Mouse (Mus musculus) cerebellum, postnatal 14 days (tissue): ENCODE results near the gene Actr5.

Experiments used
- DNase-seq, 2 experiments: peaks; one replicate each; pipeline ENCODE4 v3.0.0; 2021; ENCODE audit warnings: mixed read lengths in 2 of 2

Gene Actr5

DNA sequence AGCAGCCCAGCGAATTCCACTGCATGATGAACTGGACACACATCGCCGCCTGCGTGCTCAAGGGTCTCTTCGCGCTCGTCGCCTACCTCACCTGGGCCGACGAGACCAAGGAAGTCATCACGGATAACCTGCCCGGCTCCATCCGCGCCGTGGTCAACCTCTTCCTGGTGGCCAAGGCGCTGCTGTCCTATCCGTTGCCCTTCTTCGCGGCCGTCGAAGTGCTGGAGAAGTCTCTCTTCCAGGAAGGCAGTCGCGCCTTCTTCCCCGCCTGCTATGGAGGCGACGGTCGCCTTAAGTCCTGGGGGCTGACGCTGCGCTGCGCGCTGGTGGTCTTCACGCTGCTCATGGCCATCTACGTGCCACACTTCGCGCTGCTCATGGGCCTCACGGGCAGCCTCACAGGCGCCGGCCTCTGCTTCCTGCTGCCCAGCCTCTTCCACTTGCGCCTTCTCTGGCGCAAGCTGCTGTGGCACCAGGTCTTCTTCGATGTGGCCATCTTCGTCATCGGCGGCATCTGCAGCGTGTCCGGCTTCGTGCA lies 10.2 kb upstream of the Actr5 start:
- no peak for DNase-seq

DNA sequence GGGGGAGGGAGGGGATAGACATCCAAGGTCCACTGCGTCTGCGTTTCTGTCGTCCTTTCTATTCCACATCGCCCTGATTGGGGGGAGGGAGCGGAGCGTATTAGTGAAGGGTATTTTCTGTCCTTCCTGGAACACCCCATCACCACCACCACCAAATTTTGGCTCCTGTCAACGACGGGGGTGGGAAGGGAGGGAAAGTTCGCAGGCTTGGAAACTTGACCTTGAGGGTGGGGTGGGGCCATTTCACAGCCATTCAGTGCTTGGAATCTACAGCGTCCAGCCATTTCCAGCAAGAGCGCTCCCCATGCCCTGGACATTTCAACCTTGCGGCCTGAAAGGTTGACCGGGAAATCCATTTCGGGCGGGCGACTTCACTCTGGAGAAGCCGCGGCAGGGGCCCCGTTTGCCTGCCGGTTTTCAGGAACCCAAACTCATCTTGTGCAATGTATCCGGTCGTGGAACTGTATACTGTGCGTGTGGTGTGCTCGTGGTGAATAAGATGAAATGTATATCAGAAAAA lies 9.5 kb upstream of the Actr5 start:
- DNase-seq: no peak

DNA sequence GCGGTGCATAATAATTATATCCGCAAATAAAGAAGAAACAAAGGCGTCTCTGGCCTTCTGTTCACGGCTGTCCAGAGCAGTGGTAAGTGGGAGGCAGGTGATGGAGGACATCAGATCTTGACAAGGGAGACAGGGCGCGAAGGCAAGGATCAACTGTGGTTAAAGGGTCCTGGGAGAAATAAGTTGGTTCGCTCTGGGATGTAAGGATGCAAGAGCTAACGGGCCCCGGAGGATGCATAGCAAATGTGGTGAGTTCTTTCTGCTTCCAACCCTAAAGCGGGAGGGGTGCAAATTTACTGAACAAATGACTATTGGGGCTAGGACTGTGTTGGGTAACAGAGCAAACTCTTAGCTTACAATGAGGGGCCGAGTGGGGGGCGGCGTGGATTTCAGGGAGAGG lies 9.0 kb upstream of the Actr5 start:
- DNase-seq: no peak

DNA sequence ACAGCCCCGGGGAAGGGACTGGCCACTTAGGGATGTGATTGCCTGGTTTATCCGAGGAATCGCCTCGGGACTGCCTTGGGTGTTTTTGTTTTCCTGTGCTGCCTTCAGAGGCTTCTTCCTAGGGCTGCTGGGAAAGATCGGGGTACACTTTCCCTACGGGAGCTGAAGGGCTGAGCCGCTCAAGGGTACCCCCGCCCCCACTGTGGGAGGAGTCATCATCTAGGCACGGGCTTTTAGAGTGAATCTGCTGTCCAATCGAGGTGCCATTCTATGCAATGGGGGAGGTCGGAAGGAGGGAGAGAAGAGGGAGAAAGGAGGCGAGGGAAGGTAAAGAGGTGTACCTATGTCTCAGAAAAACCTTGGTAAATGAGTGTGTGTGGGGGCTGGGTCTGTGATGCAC lies 8.4 kb upstream of the Actr5 start:
- DNase-seq: no peak

DNA sequence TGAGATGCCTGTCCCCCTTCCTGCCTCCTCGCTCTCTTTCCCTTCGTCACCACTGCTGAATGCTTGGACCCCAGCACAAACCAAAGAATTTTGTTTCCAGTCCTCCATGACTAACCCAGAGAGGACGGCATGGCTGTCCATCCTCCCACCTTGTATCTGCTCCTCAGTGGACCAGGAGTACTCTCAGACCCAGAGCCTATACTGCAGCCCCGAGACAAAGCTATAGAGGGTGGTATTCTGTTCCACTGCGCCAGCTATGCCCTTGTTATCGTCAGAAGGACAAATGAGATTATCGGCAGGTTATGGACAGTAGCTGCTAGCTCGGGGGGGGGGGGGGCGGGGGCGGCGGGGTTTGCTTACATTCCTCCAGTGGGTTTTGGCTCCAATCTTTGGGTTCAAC lies 7.9 kb upstream of the Actr5 start:
- DNase-seq: no peak

DNA sequence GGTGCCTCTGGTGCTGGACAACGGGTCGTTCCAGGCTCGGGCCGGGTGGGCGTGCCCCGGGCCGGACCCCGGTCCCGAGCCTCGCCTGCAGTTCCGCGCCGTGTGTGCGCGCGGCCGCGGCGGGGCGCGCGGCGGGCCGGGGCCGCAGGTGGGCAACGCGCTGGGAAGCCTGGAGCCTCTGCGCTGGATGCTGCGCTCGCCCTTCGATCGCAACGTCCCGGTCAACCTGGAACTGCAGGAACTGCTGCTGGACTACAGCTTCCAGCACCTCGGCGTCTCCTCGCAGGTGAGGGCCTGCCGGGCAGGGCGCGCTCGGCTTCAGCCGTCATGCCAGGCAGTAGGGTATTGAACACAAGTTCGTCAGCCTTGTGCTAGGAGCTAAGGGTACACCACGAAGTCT lies 543 bp downstream of the Actr5 start:
- peak; percentile 54 to 58 for DNase-seq

DNA sequence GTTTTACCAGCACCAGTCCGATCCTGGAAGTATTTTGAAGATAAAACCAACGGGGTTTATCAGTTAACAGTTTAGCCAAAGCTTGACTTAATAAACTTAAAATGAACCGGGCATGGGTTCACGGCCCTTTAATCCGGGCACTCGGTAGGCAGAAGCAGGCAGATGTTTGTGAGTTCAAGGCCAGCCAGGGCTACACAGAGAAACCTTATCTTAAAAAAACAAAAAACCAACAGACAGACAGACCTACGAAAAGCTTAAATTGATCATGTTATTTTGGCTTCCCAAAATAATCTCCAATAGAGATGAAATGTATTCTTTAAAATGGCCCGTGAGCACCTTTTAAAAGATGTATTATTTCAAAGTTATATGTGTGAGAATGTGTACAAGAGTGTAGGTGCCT lies 1.0 kb downstream of the Actr5 start:
- no peak for DNase-seq

DNA sequence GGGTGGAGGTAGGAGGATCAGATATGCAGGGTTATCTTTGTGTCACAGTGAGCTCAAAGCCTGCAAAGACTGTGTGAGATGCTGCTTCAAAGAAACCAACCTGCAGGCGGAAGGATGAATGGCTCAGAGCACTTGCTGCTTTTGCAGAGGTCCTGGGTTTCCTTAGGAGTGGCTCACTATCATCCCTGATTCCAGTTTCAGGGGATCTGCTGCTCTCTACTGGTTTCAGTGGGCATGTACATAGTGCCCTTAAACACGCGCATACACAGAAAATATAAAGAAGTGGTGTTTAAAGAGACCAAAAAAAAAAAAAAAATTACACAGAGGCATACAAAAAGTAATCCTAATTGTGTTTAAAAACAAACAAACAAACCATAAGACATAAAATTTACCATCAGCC lies 4.2 kb downstream of the Actr5 start:
- DNase-seq: no peak

DNA sequence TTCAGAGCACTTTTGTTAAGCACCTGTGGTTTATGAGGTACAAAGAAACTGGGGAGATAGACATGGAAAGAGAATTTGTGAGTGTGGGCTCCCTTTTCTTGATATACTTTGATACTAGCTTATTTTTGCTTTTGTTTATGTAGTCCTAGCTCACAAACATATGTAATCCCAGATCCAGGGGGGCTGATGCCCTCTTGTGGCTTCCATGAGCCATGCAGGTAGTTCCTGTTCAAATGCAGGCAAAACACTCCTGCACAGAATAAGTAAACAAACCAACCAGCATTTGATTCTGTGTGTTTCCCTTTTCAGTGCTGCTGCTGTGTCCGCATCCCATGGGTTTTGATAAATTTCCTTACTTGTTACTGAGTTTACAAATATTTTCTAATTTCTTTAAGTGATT lies 4.7 kb downstream of the Actr5 start:
- peak in 1 of 2 experiments; percentile 63 for DNase-seq

DNA sequence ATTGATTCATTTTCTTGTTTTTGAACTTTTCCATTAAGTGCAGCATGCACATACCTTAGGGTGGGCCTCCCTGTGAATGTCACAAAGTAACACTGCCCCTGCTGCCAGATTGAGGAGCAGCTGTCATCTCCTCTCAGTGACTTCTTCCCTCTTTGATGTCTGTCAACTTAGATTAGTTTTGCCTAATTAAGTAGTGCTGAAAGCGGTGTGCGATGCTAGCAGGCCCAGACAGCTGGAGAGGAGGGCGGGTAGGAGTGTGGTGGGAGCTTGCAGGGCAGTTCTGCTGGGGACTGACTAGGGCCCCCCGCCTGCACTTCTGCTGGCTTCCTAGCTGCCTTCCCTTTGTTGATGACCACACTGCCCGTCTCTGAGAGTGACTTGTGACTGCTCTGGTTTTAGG lies 7.2 kb downstream of the Actr5 start:
- DNase-seq: no peak

DNA sequence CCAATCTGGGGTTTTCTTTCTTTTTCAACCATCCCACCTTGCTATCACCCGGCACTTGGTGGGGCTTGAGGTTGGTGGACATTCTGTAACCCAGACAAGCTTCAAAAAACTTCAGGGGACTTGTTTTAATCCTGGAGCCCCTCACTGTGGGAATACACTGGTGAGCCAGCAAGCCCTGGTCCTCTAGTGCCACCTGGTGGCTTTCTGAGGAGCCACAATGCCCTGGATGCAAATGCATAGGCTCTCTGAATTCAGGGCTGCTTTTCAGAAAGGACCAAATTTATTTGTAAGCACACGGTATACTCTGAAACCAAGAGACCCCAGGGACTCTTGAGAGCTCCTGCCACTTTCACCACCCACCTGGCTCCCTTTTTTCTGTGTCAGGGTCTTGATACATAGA lies 17.2 kb downstream of the Actr5 start:
- peak; percentile 82 to 86 for DNase-seq

DNA sequence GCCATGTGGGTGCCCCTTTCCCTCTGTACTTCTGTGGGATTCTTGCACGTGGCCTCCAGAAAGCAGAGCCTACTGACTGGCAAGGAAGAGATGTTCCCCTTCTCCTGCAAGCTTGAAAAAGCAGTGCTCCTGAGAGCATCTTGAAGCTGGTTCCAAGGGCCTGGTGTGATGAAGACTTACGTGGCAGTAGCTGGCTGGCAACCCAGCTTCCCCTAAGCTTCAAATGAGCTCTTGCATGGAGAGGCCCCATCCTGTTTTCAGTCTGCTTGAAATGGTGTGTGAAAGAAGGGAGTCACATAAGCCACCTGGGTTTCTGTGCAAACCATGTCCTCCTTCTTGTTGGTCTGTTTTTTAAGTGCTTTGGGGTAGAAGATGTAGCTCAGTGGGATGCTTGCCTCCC lies 17.9 kb downstream of the Actr5 start:
- DNase-seq: no peak

DNA sequence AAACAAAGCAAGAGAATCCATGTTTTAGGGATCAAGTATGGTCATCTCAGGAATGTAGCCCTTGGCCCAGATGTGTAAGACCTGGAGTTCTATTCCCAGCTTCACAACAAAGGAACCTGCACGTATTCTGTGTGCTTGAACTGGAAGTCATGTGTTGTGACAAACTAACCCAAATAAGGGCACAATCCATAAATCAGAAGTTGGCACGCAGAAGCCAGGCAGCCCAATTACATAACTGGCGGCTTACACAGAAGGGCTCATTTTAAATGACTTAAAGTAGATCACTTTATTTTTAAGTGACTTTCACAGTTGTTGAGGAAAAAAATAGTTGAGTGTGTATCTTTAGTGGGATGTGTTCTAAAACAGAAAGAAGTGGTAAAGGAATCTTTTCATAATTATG lies 19.1 kb downstream of the Actr5 start:
- no peak for DNase-seq

DNA sequence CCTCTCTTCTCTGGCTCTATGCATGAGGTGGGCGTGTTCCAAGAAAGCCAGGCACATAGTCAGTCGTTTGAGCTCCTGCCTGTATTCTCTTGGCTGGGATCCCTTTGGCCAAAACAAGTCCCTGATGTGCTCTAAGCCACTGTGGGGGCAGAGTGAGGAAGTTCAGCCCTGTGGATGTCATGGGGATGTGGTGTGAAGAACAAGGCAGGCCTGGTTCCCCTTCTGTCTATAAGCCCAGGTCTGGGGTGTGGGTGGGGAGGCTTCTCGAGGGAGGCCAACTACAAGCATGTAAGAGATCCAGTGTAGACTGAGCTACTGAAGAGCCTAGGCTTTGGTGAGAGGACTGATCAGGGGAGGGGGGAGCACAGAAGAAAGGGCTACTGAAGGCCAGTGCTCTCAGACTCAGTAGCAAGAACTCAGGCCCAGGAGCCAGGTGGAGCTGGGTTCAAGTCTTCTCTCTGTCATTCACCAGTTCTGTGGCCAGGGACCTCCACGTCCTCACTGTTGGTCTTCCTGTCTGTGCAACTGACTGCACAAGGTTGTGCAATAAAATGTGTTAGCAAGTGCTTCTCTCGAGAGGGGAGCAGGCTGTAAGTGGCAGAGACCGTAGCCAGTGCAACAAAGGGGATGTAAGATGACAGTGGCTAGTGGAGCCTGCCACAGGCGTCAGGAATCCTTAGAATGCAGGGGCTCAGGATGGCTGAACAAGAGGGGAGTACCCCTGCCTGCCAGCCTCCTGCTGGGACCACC lies 26.6 kb downstream of the Actr5 start:
- no peak for DNase-seq

DNA sequence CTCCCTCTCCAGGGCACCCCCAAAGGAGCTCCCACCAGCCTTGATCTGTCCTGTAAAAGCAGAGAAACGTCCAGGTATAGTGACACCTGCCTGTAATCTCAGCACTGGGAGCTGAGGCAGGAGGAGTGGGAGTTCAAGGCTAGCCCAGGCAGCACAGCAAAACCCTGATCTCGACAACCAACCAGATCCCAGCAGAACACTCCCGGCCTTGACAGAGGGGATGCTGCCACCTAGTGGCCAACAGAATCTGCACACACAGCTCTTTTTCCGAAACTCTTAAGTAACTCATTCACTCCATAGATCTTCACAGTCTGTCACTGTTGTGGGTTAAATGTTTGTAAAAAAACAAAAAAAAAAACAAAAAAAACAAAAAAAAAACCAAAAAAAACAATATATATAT lies 28.3 kb downstream of the Actr5 start:
- DNase-seq: peak; percentile 82 to 86

DNA sequence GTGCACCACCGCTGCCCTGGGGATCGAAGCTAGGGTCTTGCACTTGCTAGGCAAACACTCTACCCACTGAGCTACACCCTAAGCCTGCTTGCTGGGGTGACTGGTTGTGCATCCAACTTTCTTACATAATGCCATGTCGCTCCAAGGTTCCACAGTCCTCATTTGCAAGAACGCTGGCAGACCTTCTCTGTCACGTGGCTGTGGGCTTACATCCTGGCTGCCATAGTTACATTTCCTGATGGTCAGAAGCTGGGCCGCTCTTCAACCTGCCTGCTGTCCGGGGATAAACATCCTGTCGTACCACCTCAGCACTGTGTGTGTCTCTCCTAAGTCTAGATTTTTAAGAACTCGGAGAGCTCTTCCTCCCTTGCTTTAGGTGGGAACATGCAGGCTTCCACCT lies 30.0 kb downstream of the Actr5 start:
- DNase-seq: no peak

DNA sequence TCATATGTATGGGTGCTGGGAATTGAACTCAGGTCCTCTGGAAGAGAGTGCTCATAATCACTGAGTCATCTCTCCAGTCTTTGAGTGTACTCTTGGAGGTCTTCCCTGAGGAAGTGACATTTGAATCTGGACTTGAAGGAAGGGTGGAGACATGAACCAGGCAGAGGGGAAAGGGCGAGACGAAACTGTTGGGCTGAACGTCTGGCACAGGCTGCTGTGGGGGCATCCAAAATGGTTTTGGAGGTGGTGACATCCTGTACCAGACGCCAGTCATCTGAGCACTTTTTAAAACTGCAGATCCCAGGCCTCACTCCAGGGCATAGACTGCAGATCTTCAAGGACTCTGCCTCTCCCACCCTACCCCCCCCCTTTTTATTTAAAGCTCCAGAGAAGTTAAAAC lies 31.1 kb downstream of the Actr5 start:
- DNase-seq: no peak

DNA sequence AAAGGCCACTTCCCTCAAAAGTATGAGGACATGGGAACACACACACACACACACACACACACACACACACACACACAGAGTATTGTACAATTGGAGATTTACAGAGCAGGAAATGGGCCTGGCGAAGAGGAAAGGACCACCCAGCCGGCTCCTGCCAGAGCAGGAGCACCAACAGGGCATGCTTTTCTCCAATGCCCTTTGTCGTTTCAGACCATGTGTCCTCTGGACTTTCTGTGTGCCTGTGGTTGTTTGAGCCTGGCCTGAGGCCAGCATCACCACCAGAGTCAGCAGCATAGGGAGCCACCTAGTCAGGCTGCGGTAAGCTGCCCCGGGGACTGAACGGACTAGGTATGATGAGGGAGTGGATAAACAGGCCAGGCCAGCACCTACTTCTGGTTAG lies 34.1 kb downstream of the Actr5 start:
- DNase-seq: no peak

DNA sequence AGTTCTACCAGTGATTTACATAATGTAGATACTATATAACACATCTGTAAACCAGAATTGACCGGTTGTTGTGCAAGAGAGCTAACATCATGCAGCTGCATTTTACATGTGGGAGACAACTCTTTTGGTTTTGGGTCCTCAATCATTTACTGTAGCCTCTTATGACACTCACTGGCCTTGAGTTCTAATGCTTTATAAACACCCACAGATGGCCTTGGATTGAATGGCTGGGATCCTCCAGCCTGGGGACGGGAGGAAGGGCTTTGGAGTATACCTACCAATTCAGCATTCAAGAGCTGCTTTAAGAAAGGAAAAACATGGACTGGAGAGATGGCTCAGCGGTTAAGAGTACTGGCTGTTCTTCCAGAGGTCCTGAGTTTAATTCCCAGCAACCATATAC lies 34.7 kb downstream of the Actr5 start:
- no peak for DNase-seq

DNA sequence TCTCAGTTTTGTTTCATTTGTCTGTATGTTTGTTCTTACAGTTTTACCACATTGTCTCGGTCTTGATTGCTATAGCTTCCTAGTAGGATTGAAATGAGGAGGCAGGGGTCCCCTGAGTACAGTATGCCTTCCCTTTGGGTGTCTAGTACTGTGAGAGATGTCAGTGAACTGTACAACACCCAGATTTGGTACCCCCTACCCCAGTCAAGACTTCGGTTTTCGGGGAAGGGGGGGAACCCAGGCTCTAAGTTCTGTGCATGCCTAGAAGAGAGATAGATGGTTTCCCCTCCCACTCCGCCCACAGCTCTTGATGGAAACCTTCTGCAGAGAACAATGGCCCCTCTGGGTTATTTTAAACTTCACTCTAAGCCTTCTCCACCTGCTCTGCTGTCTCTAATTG lies 40.4 kb downstream of the Actr5 start, which contains the start of gene Ppp1r16b:
Ppp1r16b (plus strand) TSS at position 301 of the 400 bp plus-strand sequence.
- no peak for DNase-seq

DNA sequence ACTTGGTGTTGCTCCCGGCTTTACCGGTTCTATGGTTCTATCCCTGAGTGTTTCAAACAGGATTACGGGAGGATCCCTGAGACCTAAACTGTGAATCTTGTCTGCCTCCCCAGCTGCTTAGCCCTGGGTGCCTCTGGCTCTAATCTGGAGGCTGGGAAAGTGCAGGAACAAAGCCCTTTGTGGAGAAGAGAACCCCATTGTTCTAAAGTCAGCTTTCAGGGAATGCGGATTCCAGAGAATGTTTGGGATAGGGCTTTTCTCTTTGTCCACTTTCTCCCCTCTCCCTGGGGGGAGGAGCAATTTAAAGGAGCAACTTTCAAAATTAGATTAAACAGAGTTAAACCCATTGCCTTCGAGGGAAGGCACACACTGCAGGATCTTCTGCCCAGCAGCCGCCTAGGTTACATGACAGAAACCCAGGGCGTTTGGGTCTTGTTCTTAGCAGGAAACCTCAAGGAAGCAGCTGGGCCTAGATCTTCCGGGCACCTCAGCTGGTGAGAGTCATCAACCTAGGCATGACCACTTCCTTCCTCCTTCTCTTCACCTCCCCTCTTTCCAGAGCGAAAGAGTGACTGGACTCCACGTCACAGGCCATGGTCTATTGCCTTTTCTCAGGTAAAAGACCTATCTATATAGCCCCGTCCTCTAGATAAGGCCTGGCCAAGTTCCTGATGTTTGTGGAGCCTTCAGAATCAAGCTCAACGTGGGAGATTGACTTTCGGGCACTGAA lies 41.5 kb downstream of the Actr5 start:
- no peak for DNase-seq

DNA sequence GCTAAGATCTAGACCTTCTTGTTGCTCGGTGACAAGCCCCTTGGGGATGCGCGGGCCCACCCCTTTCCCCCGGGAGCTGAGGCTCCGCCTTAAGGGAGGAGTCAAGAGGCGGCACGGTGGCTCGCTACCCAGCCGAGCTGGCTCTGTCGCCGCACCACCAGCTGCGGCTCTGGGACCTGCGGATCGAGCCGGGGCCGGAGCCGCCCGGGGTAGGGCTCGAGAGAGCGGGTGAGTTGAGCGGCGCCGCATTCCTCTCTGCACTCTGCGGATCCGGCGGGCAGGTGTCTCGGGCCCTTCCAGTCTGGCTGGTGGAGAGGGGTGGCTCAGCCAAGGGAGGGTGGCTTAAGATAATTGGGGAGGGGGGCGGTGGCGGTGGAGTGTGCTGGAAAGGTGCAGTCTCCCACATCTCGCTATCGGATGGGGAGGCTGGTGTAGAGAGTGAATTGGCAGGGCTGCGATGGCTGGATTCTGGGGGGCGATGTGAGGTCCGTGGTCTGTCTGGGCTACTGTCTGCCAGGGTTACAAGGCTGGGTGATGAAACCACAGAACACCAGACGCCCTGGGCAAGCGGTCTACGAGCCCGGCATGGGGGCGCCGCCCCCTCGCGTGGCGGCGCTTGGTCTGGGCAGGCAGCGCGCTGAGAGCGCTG lies 42.5 kb downstream of the Actr5 start:
- DNase-seq: peak; percentile 32 to 37

DNA sequence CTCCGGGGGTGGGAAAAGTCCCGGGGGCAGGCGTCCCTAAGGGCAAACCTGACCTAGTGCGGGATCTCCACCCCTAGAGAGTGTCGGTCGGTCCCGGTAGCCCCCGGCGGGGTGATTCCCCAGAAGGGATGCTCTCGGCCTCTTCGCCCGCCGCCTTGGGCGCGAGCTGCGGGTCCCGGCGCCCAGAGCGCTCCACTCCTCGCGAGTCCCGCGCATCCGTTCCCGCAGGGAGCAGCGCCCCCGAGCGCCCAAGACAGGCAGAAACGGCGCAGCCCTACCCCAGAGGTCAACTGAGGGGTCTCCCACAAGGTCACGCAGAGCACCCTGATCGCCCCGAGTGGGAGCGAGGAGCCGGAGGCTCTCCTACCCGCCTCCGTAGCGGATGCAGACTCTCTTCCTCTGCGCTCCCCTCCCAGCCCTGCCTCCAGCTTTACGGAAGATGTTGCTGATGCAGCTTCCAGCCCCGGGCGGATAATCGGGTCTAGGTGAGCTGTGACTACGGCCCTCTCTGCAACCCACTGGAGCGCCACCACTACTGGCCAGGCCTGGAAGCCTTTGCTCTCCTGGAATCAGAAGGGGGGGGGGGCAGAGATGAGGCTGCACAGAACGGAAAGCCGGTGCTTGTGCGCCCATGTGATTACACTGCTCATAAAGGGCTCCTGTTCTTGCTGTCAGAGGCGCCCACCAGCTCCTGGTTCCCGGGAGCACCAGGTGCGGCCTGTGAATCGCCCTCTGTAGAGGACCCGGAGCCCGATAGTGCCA lies 43.2 kb downstream of the Actr5 start:
- DNase-seq: peak; percentile 26 to 41
